Mouse (Mus musculus): Measurements from ENCODE around the gene Ifi206.

DNA sequence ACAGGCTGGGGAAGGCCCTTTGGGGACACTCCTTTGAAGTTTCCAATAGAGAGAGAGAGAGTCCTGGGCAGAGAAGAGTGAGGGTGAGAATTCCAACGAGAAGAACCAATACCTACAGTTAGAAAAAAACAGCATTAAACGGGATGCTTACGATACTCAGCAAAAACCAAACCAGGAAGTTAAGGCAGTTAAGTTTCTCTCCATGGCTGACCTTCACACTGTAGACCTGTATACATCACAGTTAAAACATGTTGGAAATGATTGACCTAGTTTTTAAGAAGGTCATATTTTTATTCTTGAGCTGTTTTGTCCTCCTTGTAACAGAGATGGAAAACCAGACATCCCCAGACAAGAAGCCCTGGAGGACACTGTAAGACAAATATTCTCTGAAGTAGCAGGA is 72.3 kb downstream of the Ifi206 start:
- TF ChIP-seq CTCF (conservative IDR thresholded peaks at IDR 0.05; ENCODE audit: insufficient read depth, insufficient read length, low read depth, low read length) (no peak), POLR2A (IDR thresholded peaks at IDR 0.05; ENCODE audit: low read depth, low read length) (no peak)
